Mouse (Mus musculus) intestine, embryonic 15.5 days (tissue): Measurements from ENCODE around the gene Olfr1313. TPM values are rescaled to one million over a fixed set of nuclear protein-coding genes. Genes with fewer than 3 reads are reported as not detected.
"Not testable (repeated sequence)": the region's sequence is repeated elsewhere in the genome, so short reads cannot be mapped to it uniquely, and the experiment has no call there.

Experiments
- ATAC-seq: fragments of 200-750 bp; cut with Nextera tagmentation; 2 replicates; pipeline ENCODE4 v1.8.0; 2017; ENCODE audit warnings: moderate TSS enrichment, moderate library complexity
- H3K27ac ChIP-seq: fragments of 300-500 bp; sonication (generic); 2 replicates; pipeline ENCODE4 v1.5.1; 2015; ENCODE audit warnings: mild to moderate bottlenecking, inconsistent platforms
- H3K27me3 ChIP-seq: fragments of 300-500 bp; sonication (generic); replicated peaks from 2 replicates; pipeline ENCODE4 v1.6.1; 2015; ENCODE audit warnings: inconsistent platforms
- H3K36me3 ChIP-seq: fragments of 300-500 bp; sonication (generic); 2 replicates; pipeline ENCODE4 v1.6.1; 2015; ENCODE audit warnings: inconsistent platforms
- H3K4me1 ChIP-seq: fragments of 300-500 bp; sonication (generic); replicated peaks from 2 replicates; pipeline ENCODE4 v1.6.1; 2015; ENCODE audit warnings: inconsistent platforms
- H3K4me2 ChIP-seq: fragments of 300-500 bp; sonication (generic); replicated peaks from 2 replicates; pipeline ENCODE4 v1.6.1; 2015; ENCODE audit warnings: mild to moderate bottlenecking, inconsistent platforms
- H3K4me3 ChIP-seq: fragments of 300-500 bp; sonication (generic); replicated peaks from 2 replicates; pipeline ENCODE4 v1.5.1; 2015; ENCODE audit warnings: inconsistent platforms
- H3K9ac ChIP-seq: fragments of 300-500 bp; sonication (generic); 2 replicates; pipeline ENCODE4 v1.6.1; 2015; ENCODE audit warnings: inconsistent platforms
- H3K9me3 ChIP-seq: fragments of 300-500 bp; sonication (generic); 2 replicates; pipeline ENCODE4 v1.6.1; 2016; ENCODE audit warnings: inconsistent platforms
- WGBS: fragments of 180-500 bp; shearing (Covaris S2); methylation state at CpG from one replicate; pipeline ENCODE4 v1.1.7; 2015; 5-methylcytosine and 5-hydroxymethylcytosine counted together
- polyA plus RNA-seq: library from polyadenylated mRNA; unstranded; fragments of >200 nt; fragmentation: Nextera tagmentation; extraction: Ambion mirVana; gene quantifications from 2 replicates; pipeline ENCODE4 v1.2.1, GENCODE M21; 2015

Gene Olfr1313
- not detected in 2 replicates for polyA plus RNA-seq

- H3K9me3 ChIP-seq = no peaks in the 10 kb centered on the region
- no peak within 1 kb of the TSS for H3K27ac ChIP-seq
- H3K36me3 ChIP-seq = no peaks in the 10 kb centered on the region
- H3K4me2 ChIP-seq = no peak within 1 kb of the TSS
- H3K4me3 ChIP-seq = no peak within 1 kb of the TSS
- no peaks in the 10 kb centered on the region for H3K4me1 ChIP-seq
- H3K9ac ChIP-seq = no peak within 1 kb of the TSS
- ATAC-seq = no peak
- H3K27me3 ChIP-seq = no peaks in the 10 kb centered on the region
Measured at GRCm38 (mm10) chr2:112077743-112078142, at the start of gene Olfr1313. TSS of gene Olfr1313 (minus strand) at chr2:112077843.

DNA sequence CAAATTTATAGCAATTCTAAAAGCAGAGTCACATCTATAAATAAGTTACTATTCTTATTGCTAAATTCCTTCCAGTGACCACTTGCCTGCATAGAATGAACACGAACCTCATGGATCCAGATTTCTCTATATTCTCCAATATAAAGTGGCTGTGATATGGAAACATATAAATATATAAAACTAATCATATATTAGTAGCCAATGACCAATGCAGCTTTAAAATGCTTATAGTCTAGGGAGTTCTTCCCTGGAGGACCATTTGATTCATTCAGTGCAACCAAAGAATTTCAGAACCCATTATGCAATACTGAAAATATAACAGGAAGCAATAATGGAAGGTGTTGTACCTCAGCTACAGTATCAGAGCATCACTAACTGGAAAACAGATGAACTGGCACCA lies 37.7 kb upstream of the Olfr1313 start, which contains the start of gene Olfr1315-ps1:
TSS of gene Olfr1315-ps1 (minus strand) at position 101 of the 400 bp plus-strand sequence.
- Histone ChIP-seq H3K36me3 (no peaks in the 10 kb centered on the region), H3K4me3 (no peak within 1 kb of the TSS), H3K4me2 (no peak within 1 kb of the TSS), H3K9ac (no peak within 1 kb of the TSS), H3K4me1 (no peaks in the 10 kb centered on the region), H3K27me3 (no peaks in the 10 kb centered on the region), H3K27ac (no peak within 1 kb of the TSS), H3K9me3 (no peaks in the 10 kb centered on the region)
- no peak for ATAC-seq
- WGBS = 73% methylated on average over 1 of the region's 1 CpGs

DNA sequence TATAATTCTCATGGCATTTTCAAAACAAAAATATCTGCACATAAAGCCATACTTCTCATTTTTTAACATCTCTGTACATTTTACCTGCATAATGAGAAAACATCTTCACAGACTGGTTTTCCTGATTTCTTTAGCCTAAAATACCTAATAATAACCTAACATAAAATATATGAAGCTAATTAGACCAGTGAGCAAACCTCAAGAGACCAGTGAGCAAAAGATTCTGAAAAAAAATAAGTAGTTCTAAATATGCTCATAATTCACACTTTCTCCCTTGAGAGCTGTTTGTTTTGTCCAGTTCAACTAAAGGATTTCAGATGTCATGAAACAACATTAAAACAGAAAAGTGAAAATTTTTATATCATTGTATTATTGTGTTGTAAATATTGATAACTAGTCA lies 19.0 kb upstream of the Olfr1313 start, which contains the start of gene Olfr1314:
TSS of gene Olfr1314 (minus strand) at position 101 of the 400 bp plus-strand sequence.
- Histone ChIP-seq H3K9me3 (no peaks in the 10 kb centered on the region), H3K4me2 (no peak within 1 kb of the TSS), H3K4me1 (no peaks in the 10 kb centered on the region), H3K27ac (no peak within 1 kb of the TSS), H3K36me3 (no peaks in the 10 kb centered on the region), H3K4me3 (no peak within 1 kb of the TSS), H3K27me3 (no peaks in the 10 kb centered on the region), H3K9ac (no peak within 1 kb of the TSS)
- ATAC-seq = no peak

- Histone ChIP-seq H3K27ac (no peak within 1 kb of the TSS), H3K36me3 (no peaks in the 10 kb centered on the region), H3K9ac (no peak within 1 kb of the TSS), H3K27me3 (no peaks in the 10 kb centered on the region), H3K4me3 (no peak within 1 kb of the TSS), H3K4me1 (no peaks in the 10 kb centered on the region), H3K4me2 (no peak within 1 kb of the TSS), H3K9me3 (no peaks in the 10 kb centered on the region)
- no peak for ATAC-seq
- WGBS = 30% methylated on average over 1 of the region's 1 CpGs
Measured at GRCm38 (mm10) chr2:112050138-112050537, 27.5 kb downstream of the Olfr1313 start, which contains the start of gene Olfr1312. TSS of gene Olfr1312 (minus strand) at chr2:112050238.

GRCm38 (mm10) chr2:112026971-112027370 lies 50.7 kb downstream of the Olfr1313 start:
- WGBS = 42% methylated on average over 6 of the region's 6 CpGs
- not testable (repeated sequence) for H3K4me3 ChIP-seq, H3K36me3 ChIP-seq, H3K9me3 ChIP-seq, H3K9ac ChIP-seq, ATAC-seq, H3K27me3 ChIP-seq, H3K27ac ChIP-seq, H3K4me2 ChIP-seq, H3K4me1 ChIP-seq

GRCm38 (mm10) chr2:112024312-112024711 lies 53.3 kb downstream of the Olfr1313 start, which contains the start of gene Olfr1311:
TSS of gene Olfr1311 (minus strand) at chr2:112024412.
- H3K36me3 ChIP-seq = no peaks in the 10 kb centered on the region
- H3K4me1 ChIP-seq = no peaks in the 10 kb centered on the region
- H3K4me2 ChIP-seq = no peak within 1 kb of the TSS
- H3K4me3 ChIP-seq = no peak within 1 kb of the TSS
- H3K9ac ChIP-seq = no peak within 1 kb of the TSS
- WGBS = 84% methylated on average over 2 of the region's 2 CpGs
- H3K9me3 ChIP-seq = no peaks in the 10 kb centered on the region
- ATAC-seq = no peak
- H3K27ac ChIP-seq = no peak within 1 kb of the TSS
- H3K27me3 ChIP-seq = no peaks in the 10 kb centered on the region

Other genes starting within 250 kb of the Olfr1313 start
- gene Olfr1305, start 200.7 kb downstream of the Olfr1313 start, polyA plus RNA-seq = not detected in 2 replicates
- gene Olfr1306, start 161.6 kb downstream of the Olfr1313 start, polyA plus RNA-seq = not detected in 2 replicates
- gene Olfr1307, start 128.4 kb downstream of the Olfr1313 start, polyA plus RNA-seq = 0.01 TPM in 1 of 2 replicates, not detected in the other
- not detected in 2 replicates for gene Olfr1308, start 112.9 kb downstream of the Olfr1313 start, polyA plus RNA-seq
- gene Olfr1309, start 87.6 kb downstream of the Olfr1313 start, polyA plus RNA-seq = not detected in 2 replicates
- gene Olfr1310, start 65.1 kb downstream of the Olfr1313 start, polyA plus RNA-seq = not detected in 2 replicates
- not detected in 2 replicates for gene Olfr1311, start 53.4 kb downstream of the Olfr1313 start, polyA plus RNA-seq
- not detected in 2 replicates for gene Olfr1312, start 27.6 kb downstream of the Olfr1313 start, polyA plus RNA-seq
- not detected in 2 replicates for gene Olfr1314, start 18.9 kb upstream of the Olfr1313 start, polyA plus RNA-seq
- gene Olfr1315-ps1, start 37.6 kb upstream of the Olfr1313 start, polyA plus RNA-seq = not detected in 2 replicates
- not detected in 2 replicates for gene Olfr1316, start 57.1 kb upstream of the Olfr1313 start, polyA plus RNA-seq
- not detected in 2 replicates for gene Olfr1317, start 62.5 kb upstream of the Olfr1313 start, polyA plus RNA-seq
- not detected in 2 replicates for gene Olfr1318, start 76.4 kb upstream of the Olfr1313 start, polyA plus RNA-seq
- gene Lpcat4, start 161.6 kb upstream of the Olfr1313 start, polyA plus RNA-seq = 22.8 and 23.8 TPM in 2 replicates
- gene Nutm1, start 181.4 kb upstream of the Olfr1313 start, polyA plus RNA-seq = not detected in 2 replicates
- gene Nop10, start 184.1 kb upstream of the Olfr1313 start, polyA plus RNA-seq = 256 and 271 TPM in 2 replicates
- gene Slc12a6, start 188.0 kb upstream of the Olfr1313 start, polyA plus RNA-seq = 13.8 TPM in 2 replicates
- gene Gm21985, start 188.5 kb upstream of the Olfr1313 start, polyA plus RNA-seq = not detected in 2 replicates